Mouse (Mus musculus): ENCODE results near the gene Carmil1. TPM values are rescaled to one million over a fixed set of nuclear protein-coding genes. Genes with fewer than 3 reads are reported as not detected.

Gene Carmil1
- polyA plus RNA-seq, 1 experiment = 9.8 TPM

DNA sequence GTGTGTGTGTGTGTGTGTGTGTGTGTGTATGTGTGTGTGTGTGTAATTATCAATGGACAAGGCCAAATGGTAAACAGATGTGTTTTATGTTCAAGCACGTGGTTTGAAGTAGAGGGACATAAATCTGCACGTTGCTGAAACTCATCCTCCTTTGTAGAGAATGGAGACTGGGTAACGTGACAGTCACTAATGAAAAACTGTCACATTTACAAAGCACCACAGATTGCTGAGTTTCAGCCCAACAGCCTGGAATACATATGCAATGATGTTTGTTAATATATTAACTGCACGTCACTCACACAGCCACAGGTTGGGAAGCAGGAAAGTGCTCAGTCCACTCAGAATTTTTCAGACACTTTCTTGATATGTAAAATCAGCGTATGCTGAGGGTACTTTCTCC, 290.1 kb downstream of the Carmil1 start:
- 32% methylated on average over 5 of the region's 5 CpGs for WGBS

DNA sequence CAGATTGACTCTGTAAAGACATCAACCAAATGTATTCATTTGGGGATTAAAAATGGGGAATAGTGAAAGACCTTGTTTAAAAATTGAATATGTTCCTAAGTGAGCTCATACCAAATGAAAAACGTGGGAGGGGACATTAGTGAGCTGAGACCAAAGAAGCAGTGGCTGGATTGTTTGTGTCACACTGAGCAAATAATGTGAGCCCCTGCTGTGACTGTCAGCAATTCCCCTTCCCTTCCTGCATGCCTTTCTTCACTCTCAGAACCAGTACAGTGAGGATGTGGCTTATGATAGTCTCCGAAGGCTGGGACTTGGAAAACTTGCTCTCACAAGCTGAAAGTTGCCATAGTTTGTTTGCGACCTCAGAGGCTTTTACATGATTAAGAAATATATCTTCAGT, 295.5 kb downstream of the Carmil1 start:
- WGBS = 40% methylated on average over 3 of the region's 3 CpGs
- TF ChIP-seq POLR2A (IDR thresholded peaks at IDR 0.05; ENCODE audit: low read depth, low read length) (no peak), CTCF (IDR thresholded peaks at IDR 0.05; ENCODE audit: extremely low read depth, insufficient read length, insufficient replicate concordance, low read depth, low read length) (no peak)

More for the DNA sequence above, 290.1 kb downstream of the Carmil1 start:
- Histone ChIP-seq H3K4me1 (ENCODE audit: control insufficient read depth, insufficient read depth, insufficient read length, low read length) (no peaks in the 10 kb centered on the region), H3K4me3 (ENCODE audit: low read depth, low read length) (no peak overlapping the region), H3K36me3 (ENCODE audit: control insufficient read depth, insufficient read depth, low read length) (no peaks in the 10 kb centered on the region), H3K27me3 (ENCODE audit: control insufficient read depth, insufficient read depth, low read length) (0 out of 2 replicates have a peak, but pooled peaks cover 8% of the 10 kb centered on the region), H3K27ac (ENCODE audit: insufficient read depth, low read depth, low read length) (no peak overlapping the region)
- TF ChIP-seq POLR2A (IDR thresholded peaks at IDR 0.05; ENCODE audit: low read depth, low read length) (no peak), CTCF (IDR thresholded peaks at IDR 0.05; ENCODE audit: extremely low read depth, insufficient read length, insufficient replicate concordance, low read depth, low read length) (no peak)

DNA sequence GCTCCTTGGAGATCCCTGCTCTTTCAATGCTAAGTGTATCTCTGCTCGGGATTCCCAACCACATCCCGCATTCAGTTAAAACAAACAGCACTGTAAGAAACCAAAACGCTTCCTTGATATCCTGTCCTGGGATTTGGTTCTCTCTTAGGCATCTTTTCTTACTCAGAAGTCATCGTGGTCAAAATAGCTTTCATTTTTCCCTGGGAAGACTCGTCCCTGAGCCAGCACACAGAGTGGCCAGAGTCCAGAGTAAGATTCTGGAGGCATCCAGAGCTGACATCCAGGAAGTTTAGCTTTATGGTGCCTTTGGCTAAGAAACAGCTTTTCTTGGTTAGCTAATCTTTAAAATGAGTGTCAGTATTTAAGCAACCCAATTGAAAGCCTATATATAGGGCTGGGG, 308.3 kb downstream of the Carmil1 start:
- WGBS = 31% methylated on average over 5 of the region's 5 CpGs
- H3K27ac ChIP-seq (ENCODE audit: insufficient read depth, low read depth, low read length) = no peak overlapping the region
- TF ChIP-seq POLR2A (IDR thresholded peaks at IDR 0.05; ENCODE audit: low read depth, low read length) = no peak
- no peak for TF ChIP-seq CTCF (IDR thresholded peaks at IDR 0.05; ENCODE audit: extremely low read depth, insufficient read length, insufficient replicate concordance, low read depth, low read length)
- H3K4me3 ChIP-seq (ENCODE audit: low read depth, low read length) = no peak overlapping the region
- no peaks in the 10 kb centered on the region for H3K36me3 ChIP-seq (ENCODE audit: control insufficient read depth, insufficient read depth, low read length)
- no peaks in the 10 kb centered on the region for H3K27me3 ChIP-seq (ENCODE audit: control insufficient read depth, insufficient read depth, low read length)
- no peaks in the 10 kb centered on the region for H3K4me1 ChIP-seq (ENCODE audit: control insufficient read depth, insufficient read depth, insufficient read length, low read length)

More for the DNA sequence above, 295.5 kb downstream of the Carmil1 start:
- Histone ChIP-seq H3K4me3 (ENCODE audit: low read depth, low read length) (no peak overlapping the region), H3K4me1 (ENCODE audit: control insufficient read depth, insufficient read depth, insufficient read length, low read length) (no peaks in the 10 kb centered on the region), H3K27me3 (ENCODE audit: control insufficient read depth, insufficient read depth, low read length) (no peaks in the 10 kb centered on the region; the same call in 1 of the 2 replicates), H3K36me3 (ENCODE audit: control insufficient read depth, insufficient read depth, low read length) (no peaks in the 10 kb centered on the region), H3K27ac (ENCODE audit: insufficient read depth, low read depth, low read length) (no peak overlapping the region)

DNA sequence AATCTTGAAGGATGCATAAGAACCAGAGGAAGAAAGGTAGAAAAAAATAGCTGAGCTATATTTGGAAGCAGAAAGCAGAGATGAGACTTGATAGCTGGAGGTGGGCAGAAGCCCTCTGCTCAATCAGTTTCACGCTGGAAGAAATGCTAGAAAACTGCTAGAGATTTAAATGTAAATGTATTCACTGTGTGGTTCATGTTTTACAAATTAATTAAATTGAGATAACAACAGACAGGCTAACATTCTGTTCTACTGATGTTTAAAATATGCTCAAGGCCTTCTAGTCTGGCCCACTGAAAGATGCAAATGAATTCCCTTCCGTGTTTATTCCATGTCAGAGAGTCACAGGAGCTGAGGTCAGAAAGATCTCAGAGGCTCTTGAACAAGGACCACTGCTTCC, 308.7 kb downstream of the Carmil1 start:
- WGBS = 56% methylated on average over 2 of the region's 2 CpGs
- Histone ChIP-seq H3K4me1 (ENCODE audit: control insufficient read depth, insufficient read depth, insufficient read length, low read length) (no peaks in the 10 kb centered on the region), H3K4me3 (ENCODE audit: low read depth, low read length) (no peak overlapping the region), H3K27me3 (ENCODE audit: control insufficient read depth, insufficient read depth, low read length) (no peaks in the 10 kb centered on the region), H3K27ac (ENCODE audit: insufficient read depth, low read depth, low read length) (no peak overlapping the region), H3K36me3 (ENCODE audit: control insufficient read depth, insufficient read depth, low read length) (no peaks in the 10 kb centered on the region)
- TF ChIP-seq CTCF (IDR thresholded peaks at IDR 0.05; ENCODE audit: extremely low read depth, insufficient read length, insufficient replicate concordance, low read depth, low read length) = no peak
- TF ChIP-seq POLR2A (IDR thresholded peaks at IDR 0.05; ENCODE audit: low read depth, low read length) = no peak

DNA sequence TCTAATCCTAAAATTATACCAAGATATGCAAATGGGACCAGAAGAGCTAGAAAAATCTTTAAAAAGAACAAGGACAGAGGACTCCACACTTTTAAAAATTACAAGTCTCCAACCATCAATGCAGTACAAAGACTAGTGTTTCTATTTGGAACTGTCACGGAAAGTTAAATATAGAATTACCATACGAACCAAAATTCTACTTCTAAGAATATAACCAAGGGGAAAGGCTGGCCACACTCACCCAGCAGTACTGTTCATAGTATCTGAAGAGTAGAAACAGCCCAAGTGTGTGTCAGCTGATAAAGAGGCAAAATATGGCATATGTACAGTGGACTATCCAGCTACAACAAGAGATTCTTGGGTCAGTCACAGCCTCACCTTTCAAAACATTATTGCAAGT, 315.7 kb downstream of the Carmil1 start:
- no peak overlapping the region for H3K27ac ChIP-seq (ENCODE audit: insufficient read depth, low read depth, low read length)
- no peaks in the 10 kb centered on the region for H3K27me3 ChIP-seq (ENCODE audit: control insufficient read depth, insufficient read depth, low read length)
- H3K4me1 ChIP-seq (ENCODE audit: control insufficient read depth, insufficient read depth, insufficient read length, low read length) = no peaks in the 10 kb centered on the region
- no peak overlapping the region for H3K4me3 ChIP-seq (ENCODE audit: low read depth, low read length)
- H3K36me3 ChIP-seq (ENCODE audit: control insufficient read depth, insufficient read depth, low read length) = no peaks in the 10 kb centered on the region
- 74% methylated on average over 2 of the region's 2 CpGs for WGBS
- TF ChIP-seq POLR2A (IDR thresholded peaks at IDR 0.05; ENCODE audit: low read depth, low read length) (no peak), CTCF (IDR thresholded peaks at IDR 0.05; ENCODE audit: extremely low read depth, insufficient read length, insufficient replicate concordance, low read depth, low read length) (no peak)

Other genes starting within 250 kb of the Carmil1 start
- 0.60 and 0.70 TPM in 2 replicates for gene Cmah, start 46.6 kb upstream of the Carmil1 start, polyA plus RNA-seq (2012; rRNA removed)